Mouse (Mus musculus): ENCODE data around the gene Ugt1a6b.
A peak's percentile ranks its signal among the peaks of the same experiment; 100 is the strongest.
"Not testable (repeated sequence)": the region's sequence is repeated elsewhere in the genome, so short reads cannot be mapped to it uniquely, and the experiment has no call there.

The Ugt1a6b gene

DNA sequence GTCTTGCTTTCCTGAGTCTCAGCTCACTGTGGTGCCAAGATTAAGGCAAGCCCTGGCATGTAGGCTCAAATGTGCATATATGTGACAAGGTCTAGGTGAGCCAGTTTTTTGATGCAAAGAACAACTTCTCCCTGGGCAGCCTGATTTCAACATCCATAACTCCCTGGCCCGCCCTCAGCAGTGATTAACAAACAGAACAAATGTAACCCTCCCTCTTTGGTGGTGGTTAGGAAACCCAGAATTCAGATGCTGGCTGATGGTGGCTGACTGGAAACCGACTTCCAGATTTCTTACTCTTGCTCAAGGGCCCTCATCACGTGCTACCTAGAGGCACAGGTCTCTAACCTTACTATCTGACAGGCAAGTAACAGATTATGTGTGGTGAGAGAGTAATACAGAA, at the start of gene Ugt1a6b:
TSS of gene Ugt1a6b (plus strand) at position 234 of the 400 bp plus-strand sequence.
- DNase-seq, result peak; percentile 52 to 67

- no peak for DNase-seq
These were observed 48.0 kb upstream of the Ugt1a6b start, which contains the start of gene Ugt1a10 for GRCm38 (mm10) chr1:88055088-88055487. Ugt1a10 (plus strand) TSS chr1:88055388.

DNA sequence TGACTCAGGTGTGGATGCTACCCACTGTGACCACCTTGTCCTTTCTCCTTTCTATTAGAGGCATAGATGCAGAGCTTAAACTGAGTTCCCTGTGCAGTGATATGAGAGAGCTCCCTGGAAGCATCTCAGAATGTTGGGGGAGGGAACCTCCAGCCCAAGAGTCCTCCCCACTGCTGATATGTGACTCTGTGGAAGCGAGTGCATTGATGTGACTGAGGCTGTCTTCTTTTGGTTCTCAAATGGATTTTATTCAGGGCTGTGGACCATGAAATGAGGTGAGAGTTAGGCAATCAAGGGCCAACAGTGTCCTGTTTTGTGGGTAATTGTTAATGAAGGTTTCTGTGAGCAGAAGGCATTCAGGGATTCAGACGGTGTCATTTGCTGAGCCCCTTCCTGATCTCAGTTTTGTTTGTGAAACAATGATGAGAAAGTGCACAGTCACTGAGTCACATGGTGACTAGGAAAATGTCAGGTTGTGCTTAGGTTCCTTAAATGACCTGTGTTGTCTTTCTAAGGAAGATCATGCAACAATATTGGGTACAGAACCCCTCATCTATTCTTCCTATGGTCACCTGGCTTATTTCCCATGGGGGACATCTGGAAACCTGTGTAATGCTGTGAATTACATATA, 36.5 kb upstream of the Ugt1a6b start:
- DNase-seq, result not testable (repeated sequence)

DNA sequence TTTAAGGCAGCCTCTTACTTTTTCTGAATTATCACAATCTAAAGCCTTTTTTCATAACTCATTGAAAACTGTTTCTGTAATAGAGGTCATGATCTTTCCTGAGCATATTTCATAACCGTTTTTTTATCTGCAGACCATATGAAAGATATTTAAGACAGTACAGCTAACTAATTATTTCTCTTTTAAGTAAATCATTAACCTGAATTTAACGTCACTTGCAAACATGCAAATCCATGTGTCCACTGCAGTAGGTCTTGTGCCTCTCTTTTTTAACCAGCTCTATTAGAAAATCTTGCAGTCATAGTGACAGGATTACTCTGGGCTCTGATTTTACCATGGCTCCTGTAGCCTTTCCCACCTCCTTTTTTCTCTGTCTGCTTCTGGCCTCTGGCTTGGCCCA, 32.6 kb upstream of the Ugt1a6b start, which contains the start of gene Ugt1a9:
TSS of gene Ugt1a9 (plus strand) at position 306 of the 400 bp plus-strand sequence.
- DNase-seq, result no peak

DNA sequence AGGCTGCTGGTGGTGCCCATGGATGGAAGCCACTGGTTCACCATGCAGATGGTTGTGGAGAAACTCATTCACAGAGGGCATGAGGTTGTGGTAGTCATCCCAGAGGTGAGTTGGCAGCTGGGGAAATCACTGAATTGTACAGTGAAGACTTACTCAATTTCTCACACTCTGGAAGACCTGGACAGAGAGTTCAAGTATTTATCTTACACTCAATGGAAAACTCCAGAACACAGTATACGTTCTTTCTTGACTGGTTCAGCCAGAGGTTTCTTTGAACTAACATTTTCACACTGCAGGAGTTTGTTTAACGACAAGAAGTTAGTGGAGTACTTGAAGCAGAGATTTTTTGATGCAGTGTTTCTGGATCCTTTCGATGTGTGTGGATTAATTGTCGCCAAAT, 32.1 kb upstream of the Ugt1a6b start:
- no peak for DNase-seq

DNA sequence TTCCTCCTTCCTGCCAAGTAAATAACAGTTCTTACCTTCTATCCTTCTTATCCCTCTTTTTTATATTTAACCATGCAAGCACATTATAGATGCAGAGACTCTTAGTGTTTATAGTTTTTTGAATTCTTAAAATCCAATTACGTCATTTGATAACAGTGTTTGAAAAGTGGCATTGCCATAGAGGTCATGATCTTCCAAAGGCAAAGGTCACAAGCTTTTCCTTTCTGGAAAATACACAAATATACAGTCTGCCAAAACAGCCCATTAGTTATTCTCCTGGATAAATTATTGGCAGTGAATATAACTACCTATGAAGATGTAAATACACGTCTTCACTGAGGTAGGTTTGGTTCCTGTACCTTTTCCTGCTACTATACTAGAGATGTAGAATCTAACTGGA, 28.6 kb upstream of the Ugt1a6b start:
- DNase-seq, result no peak

GRCm38 (mm10) chr1:88077128-88077527, 25.9 kb upstream of the Ugt1a6b start:
- DNase-seq, result peak in 1 of 2 experiments; percentile 7

DNA sequence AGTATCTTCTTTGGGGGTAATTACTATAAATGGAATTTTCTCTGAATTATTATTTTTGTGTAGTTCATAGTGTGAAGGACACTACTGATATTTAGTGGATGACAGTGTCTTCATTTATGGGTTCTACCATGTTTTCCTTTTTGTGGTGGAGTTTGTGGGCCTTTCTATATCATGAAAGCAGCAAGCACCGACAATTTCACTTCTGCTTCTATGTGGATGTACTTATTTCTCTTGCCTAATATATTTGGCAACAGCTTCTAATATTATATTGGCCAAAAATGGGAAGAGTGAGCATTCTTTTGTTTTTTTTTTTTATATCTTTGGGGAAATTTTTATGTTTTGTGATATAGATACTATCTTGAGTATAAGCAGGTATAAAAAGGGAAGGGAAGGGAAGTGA, 21.4 kb upstream of the Ugt1a6b start:
- DNase-seq, result no peak

- DNase-seq, result no peak
These were observed 16.9 kb upstream of the Ugt1a6b start for GRCm38 (mm10) chr1:88086125-88086524.

DNA sequence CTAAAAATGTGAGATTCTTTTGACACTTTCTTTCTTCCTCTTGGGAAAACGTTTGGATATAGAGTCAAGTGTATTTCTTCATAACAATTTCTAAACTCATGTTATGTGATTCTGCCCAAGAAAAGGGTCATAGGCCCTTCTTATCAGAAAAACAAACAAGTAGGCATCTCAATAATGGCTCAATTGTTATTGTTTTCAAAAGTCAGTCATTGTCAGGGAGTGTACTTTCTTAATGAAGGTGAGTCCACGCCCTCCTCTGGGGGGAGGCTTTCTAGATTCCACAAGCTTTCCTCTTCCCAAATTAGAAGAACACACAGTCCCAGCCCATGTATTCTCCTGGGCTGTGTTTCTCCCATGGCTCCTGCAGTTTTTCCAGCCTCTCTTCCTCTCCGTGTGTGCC, 15.5 kb upstream of the Ugt1a6b start, which contains the start of gene Ugt1a8:
TSS of gene Ugt1a8 (plus strand) at position 301 of the 400 bp plus-strand sequence.
- DNase-seq, result no peak

DNA sequence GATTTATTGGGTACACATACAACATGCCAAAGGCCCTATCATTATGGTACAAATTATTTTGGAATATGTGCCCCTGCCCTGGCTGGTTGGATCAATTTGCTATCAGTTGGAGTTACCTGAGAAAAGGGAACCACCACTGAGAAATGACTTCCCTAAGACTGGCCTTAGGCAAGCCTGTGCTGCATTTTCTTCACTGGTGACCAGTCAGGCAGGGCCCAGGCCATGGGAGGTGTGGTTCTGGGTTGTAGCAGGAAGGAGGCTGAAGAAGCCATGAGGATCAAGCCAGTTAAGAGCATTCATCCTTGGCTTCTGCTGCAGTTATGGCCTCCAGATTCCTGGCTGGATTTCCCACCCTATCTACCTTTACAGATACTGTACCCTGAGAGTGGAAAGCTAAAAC, 10.7 kb upstream of the Ugt1a6b start:
- DNase-seq, result no peak

GRCm38 (mm10) chr1:88094270-88094676, 8.8 kb upstream of the Ugt1a6b start:
- peak in 1 of 2 experiments; percentile 7 for DNase-seq

DNA sequence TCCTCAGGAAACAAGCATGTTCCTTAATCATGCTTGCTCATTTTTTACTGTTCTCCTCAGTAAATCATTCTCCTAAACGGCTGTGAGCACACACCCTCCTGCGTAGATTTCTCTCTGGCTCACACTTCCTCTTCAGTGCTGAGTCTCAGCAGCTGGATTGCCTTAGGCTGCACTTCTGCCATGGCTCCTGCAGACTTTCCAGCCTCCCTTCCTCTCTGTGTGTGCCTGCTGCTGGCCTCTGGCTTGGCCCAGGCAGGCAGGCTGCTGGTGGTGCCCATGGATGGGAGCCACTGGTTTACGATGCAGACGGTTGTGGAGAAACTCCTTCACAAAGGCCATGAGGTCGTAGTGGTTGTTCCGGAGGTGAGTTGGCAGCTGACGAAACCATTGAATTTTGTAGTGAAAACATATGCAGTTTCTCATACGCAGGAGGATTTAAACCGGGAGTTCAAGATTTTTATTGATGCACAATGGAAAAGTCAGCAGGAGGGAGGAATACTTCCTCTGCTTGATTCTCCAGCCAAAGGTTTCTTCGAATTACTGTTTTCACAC, 8.0 kb upstream of the Ugt1a6b start, which contains the start of gene Ugt1a7c:
TSS of gene Ugt1a7c (plus strand) at position 122 of the 552 bp plus-strand sequence.
- peak; percentile 28 to 36 for DNase-seq

- peak in 1 of 2 experiments; percentile 7 for DNase-seq
These were observed 4.5 kb upstream of the Ugt1a6b start for GRCm38 (mm10) chr1:88098546-88098945.

DNA sequence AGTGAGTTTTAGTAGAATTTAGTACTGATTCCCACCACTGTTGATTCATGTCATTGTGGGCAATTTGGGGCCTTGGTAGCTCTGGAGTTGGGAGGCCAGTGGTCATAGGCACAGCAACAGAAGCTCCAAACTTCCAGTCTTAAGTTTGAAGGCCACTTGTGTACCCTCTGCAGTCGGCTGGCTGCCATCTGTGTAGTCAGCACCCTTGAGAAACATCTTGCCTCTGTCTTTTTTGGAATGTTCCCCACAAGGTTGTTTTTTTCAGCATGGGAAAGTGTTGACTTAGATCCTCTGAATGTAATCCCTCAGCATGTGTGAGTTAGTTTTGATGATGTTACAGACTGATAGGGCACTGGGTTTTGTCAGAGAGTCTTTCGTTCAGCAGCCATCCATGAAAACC, 3.4 kb upstream of the Ugt1a6b start:
- DNase-seq, result not testable (repeated sequence)

GRCm38 (mm10) chr1:88103697-88104468, 831 bp downstream of the Ugt1a6b start:
- peak in 1 of 2 experiments; percentile 31 for DNase-seq

GRCm38 (mm10) chr1:88104667-88105430, 1.8 kb downstream of the Ugt1a6b start:
- DNase-seq, result no peak

GRCm38 (mm10) chr1:88105656-88106055, 2.6 kb downstream of the Ugt1a6b start:
- no peak for DNase-seq

DNA sequence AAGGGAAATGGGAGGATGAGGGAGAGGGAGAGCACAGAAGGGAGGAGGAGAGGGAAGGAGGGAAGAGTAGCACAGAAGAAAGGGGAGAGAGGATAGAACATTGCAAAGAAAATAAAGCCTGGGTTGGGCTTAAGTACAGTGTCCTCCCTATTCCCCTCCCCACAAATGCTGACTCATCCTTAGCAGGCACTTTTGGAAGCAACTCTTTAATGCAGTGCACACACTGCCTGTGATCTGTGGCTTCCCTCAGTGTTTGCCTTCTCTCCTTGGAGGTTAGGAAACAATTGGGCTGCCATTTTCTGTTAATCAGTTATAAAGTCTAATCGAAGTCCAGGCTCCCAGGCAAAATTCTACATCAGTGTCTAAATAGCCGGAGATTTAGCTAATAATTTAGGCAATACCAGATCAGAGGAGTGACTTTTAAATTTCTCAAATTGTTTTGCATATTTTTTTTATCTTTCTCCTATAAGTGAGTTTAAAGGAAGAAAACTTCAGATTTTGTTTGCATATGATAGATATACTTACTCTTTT, 6.0 kb downstream of the Ugt1a6b start:
- not testable (repeated sequence) for DNase-seq

- DNase-seq, result not testable (repeated sequence)
These were observed 6.6 kb downstream of the Ugt1a6b start for GRCm38 (mm10) chr1:88109604-88110003.

DNA sequence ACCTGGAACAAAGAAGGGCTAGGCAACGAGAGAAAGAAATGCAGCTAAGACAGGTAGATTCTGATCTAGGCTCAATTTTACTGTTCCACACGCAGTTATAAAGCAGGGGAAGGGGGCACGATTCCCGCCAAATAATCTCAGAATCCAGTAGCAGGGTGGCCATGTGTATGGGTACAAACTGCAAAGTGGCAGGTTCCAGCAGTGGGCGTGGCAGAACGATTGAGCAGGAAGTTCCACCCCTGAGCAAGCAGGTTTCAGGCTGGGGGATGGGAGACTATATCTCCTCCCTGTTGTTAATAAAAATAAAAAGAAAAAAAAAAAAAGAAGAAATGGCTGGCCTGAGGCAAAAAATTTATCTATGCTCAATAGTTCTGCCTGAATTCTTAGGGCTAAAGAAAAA, 9.7 kb downstream of the Ugt1a6b start:
- not testable (repeated sequence) for DNase-seq

GRCm38 (mm10) chr1:88120550-88120949, 17.5 kb downstream of the Ugt1a6b start:
- not testable (repeated sequence) for DNase-seq

Data from lung, adult 18-20 months (tissue).